Mouse (Mus musculus) embryo, embryonic 9.5 days (tissue): Measurements from ENCODE around the gene Prr14l.
"Not testable (repeated sequence)": the region's sequence is repeated elsewhere in the genome, so short reads cannot be mapped to it uniquely, and the experiment has no call there.

Experiments used
- DNase-seq: peaks from one replicate; pipeline ENCODE4 v3.0.0-alpha.2; 2017; ENCODE audit errors: extremely low spot score

Prr14l gene

DNA sequence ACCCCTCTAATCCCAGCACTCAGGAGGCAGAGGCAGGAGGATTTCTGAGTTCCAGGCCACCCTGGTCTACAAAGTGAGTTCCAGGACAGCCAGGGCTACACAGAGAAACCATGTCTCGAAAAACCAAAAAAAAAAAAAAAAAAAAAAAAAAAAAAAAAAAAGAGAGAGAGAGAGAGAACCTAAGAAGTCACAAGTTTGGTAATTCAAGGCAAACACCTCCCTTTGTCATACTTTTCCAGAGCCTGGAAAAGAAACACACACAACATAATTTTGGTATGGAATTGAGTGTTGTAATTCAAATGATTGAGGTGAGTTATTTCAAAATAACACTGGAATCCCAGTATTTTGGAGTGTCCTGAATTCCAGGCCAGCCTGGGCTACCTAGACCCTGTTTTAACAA is 67.6 kb downstream of the Prr14l start:
- DNase-seq = not testable (repeated sequence)

DNA sequence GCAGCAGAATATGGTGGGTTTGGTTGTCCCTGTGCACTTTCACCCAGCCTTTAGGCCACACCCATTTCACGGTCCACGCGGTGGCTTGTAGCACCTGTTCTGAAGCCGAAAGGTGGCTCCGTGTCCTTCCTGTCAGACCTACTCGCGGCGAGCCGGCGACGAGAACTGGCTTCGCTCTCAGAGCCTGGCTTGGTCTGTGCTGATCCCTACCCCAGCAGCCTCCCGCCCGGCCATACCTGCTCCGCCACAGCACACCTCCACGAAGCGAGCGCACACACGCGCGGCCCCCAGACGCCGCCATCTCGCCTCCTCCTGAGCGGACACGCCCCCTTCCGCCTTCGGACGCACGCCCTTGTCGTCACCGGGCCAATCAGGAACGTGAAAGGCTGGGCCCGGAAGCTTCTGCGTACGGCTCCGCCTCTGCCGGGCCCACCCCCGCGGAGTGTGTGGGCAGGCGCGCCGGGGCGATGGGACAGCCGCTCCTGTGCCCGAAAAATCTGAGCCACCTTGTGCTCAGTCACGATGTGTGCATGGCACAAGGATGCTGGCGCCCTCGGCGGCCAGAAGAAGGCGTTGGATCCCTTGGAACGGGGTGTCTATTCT is 68.6 kb downstream of the Prr14l start, which contains the start of gene Pisd:
Gene Pisd, minus strand, starts transcription at position 334 of the 603 bp plus-strand sequence.
- DNase-seq = peak; percentile 91

DNA sequence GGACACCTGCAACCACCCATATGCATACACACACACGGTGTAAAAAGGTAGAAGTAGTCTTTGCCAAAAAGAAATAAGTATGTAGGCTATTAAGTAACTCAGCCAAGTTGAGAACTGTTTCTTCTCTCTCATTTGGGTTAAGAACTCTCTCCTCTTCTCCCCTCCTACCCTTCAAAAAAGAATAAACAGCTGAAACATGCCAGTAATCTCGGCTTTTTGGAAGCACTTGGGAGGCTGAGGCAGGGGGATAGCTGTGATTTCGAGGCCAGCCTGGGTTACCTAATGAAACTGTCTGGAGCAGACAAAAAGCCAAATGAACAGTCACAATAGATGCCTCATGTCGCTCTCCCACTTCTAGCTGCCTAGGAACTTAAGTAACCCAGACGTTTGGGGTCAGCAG is 69.3 kb downstream of the Prr14l start:
- DNase-seq = no peak

DNA sequence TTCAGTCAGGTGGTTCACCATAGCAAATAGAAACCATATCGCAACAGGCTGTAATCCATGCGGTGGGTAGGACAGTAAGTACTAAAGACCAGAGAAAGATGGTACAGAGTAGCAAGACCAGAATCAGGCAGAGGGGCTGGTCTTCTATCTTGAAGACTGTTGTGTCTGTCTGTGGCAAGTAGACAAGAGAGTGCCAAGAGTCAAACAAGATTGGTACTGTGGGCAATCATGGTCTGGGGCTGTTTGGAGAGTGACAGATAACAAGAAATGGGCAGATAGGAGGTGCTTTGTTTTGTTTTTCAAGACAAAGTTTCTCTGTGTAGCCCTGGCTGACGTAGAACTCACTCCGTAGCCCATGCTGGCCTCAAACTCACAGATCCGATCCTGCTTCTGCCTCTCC is 72.5 kb downstream of the Prr14l start:
- DNase-seq = no peak

DNA sequence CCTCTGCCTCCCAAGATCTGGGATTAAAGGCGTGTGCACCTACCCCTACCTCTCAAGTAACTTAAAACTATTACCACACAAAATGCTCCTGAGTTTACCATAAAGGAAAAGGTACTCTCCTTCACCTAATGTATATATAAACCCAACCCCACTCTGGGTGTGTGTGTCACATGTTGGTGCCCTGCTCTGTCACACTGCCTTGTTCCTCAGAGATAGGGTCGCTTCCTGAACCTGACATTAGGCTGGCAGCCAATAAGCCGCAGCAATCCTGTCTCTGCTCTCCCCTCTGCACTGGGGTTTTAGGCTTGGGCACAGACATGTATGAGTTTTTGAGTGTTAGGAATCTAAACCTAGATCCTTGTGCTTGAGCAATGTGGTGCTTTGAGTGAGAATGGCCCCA is 75.9 kb downstream of the Prr14l start:
- no peak for DNase-seq

DNA sequence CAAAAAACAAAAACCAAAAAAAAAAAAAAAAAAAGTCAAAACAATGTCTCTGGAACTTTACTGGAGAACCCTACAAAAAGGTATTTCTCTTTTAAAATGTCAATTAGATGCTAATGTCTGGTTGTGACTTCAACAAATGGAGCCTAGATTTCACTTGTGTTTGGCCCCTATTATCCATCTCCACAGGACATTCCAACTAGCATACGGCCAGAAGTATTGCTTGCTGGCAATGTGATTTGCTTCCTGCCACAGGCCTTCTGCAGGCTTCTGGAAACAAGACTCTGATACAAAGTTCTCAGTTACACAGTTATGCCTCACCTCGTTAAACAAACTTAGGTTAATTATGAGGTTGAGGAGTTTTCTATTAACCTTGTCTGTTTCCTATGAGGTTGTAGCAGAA is 81.7 kb downstream of the Prr14l start:
- no peak for DNase-seq

DNA sequence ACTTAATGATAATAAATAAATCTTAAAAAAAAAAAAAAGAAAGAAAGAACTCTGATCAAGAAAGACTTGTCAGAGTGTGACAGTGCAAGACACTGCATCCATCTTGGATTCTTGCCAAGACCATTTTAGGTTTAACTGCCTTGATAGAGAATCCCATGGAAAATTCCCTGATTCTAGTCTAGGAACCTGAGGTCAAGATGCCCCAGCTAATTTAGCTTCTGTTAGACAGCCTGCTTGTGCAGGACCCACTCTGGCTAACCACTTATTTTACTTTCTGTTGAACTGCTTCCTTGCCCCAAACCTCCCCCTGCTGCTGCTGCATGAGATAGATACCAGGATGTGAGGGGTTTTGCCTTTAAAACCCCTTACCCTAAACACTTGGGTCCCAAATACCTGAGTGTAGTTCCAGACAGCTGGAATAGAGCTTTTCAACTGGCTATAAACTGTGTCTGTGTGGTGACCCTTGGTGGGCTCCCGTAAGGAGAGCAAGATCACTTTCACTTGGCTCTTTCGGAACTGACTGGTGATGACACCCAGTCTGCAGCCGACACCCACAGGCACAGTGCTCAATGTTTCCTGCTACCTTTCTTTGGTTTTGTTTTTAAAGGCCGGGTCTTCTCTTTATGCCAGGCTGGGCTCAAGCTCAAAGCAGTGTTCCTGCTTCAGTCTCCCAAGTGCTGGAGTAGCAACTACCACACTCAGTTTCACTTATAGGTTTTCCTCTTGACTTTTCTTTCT is 86.3 kb downstream of the Prr14l start:
- no peak for DNase-seq

DNA sequence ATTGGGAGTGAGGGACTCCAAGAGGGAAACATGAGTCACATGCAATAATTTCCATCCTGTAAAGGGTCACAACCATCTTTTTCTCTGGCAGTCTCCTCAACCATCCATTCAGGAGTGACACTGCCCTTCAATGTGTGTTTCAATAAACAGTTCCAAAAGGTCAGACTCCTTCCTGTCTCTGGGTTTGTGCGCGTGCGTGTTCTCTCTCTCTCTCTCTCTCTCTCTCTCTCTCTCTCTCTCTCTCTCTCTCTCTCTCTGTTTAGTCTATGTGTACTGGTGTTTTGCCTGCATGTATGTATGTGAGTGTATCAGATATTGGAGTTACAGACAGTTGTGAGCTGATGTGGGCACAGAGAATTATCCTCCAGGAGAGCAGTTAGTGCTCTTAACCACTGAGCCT is 87.1 kb downstream of the Prr14l start:
- no peak for DNase-seq

DNA sequence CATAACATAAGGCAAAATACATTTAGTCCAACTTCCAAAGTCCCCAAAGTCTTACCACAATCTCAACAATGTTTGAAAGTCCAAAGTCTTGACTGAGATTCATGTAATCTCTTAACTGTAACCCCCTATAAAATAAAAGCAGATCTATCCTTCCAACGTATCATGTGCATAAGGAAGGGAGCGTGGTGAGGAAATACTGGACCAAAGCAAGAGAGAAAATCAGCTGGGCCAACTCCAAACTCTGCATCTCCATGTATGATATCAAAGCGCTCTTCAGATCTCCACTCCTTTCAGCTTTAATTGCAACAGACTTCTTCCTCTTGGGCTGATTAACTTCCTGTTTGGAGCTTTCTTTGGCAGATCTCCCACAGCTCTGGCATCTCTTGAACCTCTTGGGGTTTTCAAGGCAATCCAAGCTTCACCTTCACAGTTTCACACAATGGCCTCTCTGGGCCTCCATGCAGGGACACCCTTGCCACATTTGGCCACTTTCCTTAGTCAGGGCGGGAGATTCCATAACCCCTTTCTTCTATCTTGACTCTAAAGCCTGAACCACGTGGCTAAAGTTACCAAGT is 92.4 kb downstream of the Prr14l start:
- no peak for DNase-seq

DNA sequence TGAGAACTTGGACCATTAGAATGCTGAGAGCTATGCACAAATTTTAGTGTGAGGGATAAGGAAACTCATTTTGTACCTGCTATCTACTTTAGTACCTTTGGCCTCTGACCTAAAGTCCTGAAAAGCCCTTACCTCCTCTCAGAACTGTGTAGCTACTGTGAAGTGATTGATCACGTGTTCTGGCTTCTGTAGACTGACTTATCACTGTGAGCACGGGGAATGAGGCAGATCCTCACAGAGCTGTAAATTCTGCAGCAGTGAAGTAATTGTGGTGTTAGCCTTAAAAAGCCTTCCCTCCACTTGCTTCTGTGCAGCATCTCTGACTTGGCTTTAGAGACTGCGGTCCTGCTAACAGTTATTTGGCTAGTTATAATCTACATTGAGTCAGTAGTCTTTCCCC is 93.3 kb downstream of the Prr14l start:
- DNase-seq = no peak

DNA sequence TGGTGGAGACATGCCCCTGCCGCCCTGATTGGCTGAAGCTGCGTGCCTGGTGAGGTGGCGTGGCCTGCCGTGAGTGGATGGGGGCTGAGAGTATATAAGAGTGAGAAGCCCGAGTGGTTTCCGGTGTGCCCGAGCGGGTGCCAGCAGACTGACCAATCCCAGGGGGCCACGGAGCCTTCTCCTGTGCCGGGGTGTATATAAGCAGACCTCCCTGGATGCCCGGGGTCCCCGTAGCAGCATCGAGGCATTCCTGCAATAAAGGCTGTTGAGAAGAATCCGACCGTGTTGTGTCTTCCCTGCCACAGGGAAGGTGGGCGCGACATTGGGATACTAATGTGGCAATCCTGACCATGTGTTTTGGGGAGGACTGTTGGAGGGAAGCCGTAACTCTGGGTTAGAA is 93.7 kb downstream of the Prr14l start:
- DNase-seq = not testable (repeated sequence)

DNA sequence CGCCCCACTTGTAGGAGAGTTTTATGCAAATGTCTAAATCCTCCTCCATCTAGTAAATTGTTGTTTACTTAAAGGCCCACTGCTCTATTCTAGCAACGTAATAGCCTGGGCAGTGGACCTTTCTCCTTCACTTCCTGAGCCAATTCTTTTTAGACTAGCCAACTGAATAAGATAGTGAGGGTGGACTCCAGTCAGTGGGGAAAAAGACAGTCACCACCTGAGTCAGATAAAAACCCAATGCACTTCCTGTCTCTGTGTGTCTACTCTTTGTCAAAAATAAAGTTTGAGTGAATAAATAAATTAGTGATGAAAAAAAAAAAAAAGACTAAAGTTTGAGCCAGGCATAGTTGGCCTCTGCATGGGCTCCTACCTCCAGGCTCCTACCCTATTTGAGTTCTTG is 94.4 kb downstream of the Prr14l start:
- no peak for DNase-seq

DNA sequence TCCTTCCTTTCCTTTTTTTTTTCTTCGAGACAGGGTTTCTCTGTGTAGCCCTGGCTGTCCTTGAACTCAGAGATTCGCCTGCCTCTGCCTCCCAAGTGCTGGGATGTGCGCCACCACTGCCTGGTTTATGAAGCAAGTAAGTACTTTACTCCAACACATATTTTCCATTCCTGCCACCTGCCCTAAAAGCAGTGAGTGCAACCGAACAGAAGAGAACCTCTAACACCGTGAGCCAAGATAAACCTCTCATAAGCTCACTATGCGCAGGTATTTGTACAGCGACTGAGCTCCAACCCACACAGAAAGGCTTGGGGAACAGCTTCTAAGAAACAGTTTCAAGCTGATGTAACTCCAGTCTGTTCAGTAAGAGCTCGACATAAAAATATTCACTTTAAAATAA is 97.9 kb downstream of the Prr14l start:
- no peak for DNase-seq

DNA sequence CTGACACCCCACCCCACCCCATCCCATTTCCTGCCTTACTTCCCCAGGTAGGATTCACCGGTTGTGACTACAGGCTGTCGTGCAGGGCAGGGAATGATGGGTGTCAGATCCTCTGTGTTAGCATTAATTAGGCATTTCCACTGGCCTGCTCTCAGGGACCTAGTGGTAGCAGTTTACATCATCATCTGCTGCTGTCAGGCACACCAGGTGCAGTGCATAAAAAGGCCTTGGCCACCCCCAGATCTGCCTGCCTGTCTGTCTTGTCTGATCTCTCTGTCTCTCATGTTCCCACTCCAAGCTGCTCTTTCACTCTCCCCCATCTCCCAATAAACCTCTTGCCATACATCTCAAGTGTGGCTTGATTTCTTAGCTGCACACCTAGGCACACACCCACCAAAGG is 102.3 kb downstream of the Prr14l start:
- DNase-seq = no peak

DNA sequence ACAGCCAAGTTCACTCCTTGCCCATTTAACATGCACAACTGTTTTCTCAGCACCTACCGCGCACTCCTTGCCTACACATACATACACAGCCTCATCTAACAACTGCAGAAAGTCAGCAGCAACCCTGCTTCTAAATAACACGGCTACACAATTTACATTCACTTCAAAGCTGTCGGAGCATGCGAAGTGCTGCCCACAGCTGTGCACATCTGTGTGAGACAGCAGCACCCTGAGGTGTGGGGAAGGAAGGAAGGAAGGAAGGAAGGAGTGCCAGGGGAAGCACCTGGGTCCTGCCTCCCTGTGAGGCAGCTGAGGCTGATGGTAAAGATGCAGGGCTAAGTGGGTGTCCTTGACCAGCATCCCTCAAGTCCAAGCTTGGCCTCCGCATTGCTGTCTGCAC is 105.1 kb downstream of the Prr14l start:
- no peak for DNase-seq

DNA sequence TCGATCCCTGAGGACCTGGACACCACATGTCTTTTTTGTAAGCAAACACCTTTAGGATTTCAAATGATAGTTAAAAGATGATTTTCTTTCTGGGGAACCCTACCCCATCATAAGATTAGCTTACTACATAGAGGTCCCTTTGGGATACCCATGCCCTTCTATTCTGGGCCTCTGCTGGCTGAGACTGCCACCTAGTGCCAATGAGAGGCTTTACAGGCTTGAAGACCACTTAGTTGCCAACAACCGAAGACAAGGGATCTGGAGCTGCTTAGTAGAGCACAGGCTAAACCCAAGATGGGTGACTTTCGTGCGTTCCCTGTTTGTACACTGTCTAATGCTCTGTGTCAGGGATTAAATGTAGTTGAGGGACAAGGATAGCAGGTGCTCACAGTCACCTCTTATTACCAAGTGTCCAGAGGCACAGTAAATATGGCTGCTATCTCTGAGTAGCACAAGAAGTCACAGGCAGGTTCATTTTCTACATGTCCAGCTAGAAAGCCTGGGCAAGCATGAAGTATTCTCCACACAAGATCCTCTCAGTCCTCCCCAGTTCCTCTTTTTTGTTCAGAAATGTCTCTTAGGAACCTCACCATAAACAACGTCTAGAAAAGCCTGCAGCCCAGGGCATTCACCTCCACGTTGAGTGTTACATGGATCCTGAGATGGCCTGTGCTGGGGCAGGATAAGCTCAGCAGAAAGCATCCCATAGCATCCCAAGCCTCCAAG is 106.2 kb downstream of the Prr14l start:
- DNase-seq = peak; percentile 48

DNA sequence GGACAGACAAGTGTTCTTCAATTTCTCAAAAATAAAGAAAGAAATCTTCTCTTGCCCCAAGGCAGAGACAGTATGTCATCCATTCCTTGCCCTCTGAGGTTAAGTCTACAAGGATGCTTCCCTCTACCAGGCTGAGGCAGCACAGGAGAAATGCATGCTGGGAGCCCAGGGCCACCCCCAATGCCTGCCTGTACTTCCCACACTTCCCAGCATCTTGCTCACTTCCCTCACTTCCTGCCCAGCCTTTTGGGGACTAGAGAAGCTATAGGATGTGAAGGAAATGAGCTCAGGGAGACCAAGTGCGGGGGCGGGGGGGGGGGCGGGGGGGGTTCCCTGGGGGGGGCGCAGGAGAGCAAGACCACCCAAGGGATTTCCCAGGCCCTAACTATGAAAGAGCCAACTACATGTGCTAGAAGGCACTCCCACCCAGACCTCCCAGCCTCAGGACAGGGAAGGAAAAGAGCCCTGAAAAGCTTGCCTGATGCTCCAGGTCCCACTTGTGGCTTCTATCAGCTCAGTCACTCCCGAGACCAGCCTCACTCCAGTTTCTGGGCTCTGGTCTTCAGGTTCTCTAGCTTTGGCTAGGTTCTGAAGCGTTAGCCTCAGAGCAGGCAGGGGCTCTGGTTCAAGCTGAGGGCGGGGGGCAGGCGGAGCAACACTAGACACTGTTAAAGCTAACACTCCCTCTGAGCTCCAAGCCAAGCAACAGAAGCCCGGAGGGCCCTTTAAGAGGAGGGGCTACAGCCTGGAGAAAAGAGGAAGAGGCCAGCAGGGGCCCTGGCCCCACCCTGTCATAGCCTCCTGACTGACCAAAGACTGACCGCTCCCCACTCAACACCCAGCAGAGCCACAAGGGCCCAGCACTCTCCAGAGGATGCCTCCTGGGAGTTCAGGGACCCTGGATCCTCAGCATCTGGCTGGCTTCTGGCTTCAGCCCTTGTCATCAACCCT is 108.1 kb downstream of the Prr14l start:
- DNase-seq = peak; percentile 72

DNA sequence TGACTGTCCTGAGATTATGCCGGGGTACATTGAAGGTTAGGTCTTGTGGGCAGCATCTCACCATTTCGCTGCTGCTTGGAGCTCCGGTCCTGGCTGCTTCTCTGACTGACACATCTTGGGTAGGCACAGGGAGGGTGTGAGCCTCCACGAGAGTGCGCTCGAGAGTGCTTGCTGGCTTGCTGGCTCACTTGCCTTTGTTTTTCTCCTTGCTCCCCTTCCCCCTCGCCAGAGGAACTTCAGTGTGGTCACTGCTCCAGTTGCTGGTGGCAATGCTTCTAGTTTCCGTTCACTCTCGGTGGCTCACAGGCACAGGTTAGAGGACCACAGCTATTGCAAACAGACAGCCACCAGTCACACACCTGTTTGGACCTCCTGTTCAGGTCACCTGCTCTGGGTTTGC is 111.9 kb downstream of the Prr14l start:
- DNase-seq = peak; percentile 5

DNA sequence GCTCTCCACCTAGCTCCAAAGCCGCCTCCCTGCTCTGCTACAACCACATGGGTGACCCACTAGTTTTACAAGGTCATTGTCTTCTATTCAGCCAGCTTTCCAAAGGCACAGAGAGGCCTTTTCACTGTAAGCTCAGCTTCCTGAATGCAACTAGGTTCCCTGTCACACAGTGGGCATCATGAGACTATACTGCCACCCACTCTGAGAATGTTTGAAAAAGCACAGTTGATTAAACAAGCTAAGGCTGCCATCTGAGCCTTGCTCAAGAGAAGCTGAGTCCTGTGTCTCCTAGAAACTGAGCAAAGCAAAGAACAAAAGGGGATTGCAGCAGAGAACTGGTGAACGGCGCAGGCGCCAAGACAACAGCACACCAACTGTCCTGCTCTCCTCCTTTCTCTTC is 112.7 kb downstream of the Prr14l start:
- DNase-seq = not testable (repeated sequence)

DNA sequence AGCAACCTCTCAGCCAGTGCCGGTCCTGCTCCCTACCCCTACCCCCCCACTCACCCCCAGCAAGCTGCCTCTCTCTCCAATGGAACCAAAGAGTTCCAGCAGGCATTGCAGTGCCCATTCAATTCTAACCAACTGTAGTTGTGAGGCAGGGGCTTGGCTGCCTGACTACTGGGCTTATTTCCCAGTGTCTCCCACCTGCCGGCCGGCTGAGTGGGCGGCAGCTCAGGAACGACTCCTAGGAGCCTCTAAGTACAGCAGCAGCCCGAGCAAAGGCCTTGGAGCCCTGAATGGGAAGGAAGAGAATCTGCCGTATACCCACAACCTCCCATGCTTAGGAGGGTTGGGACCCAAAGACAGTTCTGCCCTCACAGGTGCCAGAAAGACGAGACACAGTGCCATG is 113.2 kb downstream of the Prr14l start:
- DNase-seq = not testable (repeated sequence)

DNA sequence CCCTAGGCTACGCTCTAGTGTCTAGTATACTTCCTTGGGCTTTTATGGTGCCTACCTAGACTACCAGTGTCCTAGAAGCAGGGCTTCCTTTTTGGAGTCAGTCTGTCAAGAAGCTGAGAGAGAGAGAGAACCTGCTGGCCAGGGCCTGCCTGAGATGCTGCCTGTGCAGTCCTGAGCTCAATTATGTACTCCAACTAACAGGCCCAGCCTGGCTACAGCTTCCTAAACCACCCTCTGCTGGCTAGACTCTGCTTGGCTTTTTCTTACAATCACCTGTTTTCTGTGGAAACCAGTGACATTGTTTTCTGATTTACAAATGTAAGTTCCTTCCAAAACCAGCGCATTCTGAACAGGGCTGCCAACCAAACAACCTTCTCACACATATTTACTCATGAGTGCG is 113.9 kb downstream of the Prr14l start:
- DNase-seq = no peak
